Mouse (Mus musculus) brain, embryonic 14.5 days (tissue): ENCODE measurements around the gene Galnt4.

ENCODE experiments used
- CTCF ChIP-seq: fragments of 200-500 bp; IDR thresholded peaks from 2 replicates; pipeline ENCODE4 v1.5.1; 2012; ENCODE audit warnings: inconsistent platforms, mild to moderate bottlenecking, moderate library complexity, borderline replicate concordance; ENCODE audit not compliant: insufficient read depth, insufficient read length; ENCODE audit errors: extremely low read depth
- POLR2A ChIP-seq: fragments of 200-500 bp; IDR thresholded peaks from 2 replicates; pipeline ENCODE4 v1.6.1; 2012; ENCODE audit warnings: mild to moderate bottlenecking, inconsistent platforms, borderline replicate concordance; ENCODE audit not compliant: poor library complexity, insufficient read depth, insufficient read length, severe bottlenecking; ENCODE audit errors: extremely low read depth

DNA sequence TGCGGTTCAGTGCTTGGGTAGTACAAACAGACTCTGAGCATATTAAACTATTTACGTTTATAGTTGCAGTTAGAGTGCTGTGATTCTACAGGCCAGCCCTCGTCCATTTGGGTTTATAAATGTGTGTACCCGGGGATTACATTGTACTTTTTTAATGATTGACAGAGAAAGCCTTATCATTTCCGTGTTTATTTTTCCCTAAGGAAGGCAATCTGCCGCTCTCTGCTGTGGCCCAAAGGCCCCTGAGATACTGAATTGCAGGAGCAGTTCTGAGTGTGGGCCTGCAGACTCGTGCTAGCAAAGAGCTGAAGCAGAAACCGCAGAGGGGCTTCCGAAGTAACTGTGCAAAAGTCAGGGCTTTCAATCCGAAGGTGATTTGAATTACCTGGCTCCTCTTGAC is 9.9 kb downstream of the Galnt4 start:
- TF ChIP-seq CTCF (no peak), POLR2A (no peak)
